Mouse (Mus musculus): ENCODE measurements at regions not wholly inside any gene's neighbourhood (a gene's known extent, or its start where the extent isn't known, plus 50 kb on each side); places are given as distances from the start of the nearest gene placed in this dataset.

- TF ChIP-seq ZKSCAN1 (IDR thresholded peaks at IDR 0.05; ENCODE audit: borderline replicate concordance, low read depth, low read length) (no peak), MYC (IDR thresholded peaks at IDR 0.05; ENCODE audit: low read depth, low read length) (peak; percentile 73), POLR2A (IDR thresholded peaks at IDR 0.05; ENCODE audit: low read depth, low read length) (peak; percentile 26; the same call in 1 of the 2 replicates), GABPA (IDR thresholded peaks at IDR 0.05; ENCODE audit: insufficient replicate concordance, low read depth, low read length) (no peak), PAX5 (IDR thresholded peaks at IDR 0.05; ENCODE audit: low read length) (no peak), JUN (IDR thresholded peaks at IDR 0.05; ENCODE audit: insufficient read depth, low read depth, low read length) (peak; percentile 70), SIN3A (IDR thresholded peaks at IDR 0.05; ENCODE audit: low read length) (peak; percentile 94)
Observed at GRCm38 (mm10) chr2:128428154-128428553, 162.9 kb upstream of the Spdye4c start (continued).

GRCm38 (mm10) chr2:128428651-128429633 is 162.1 kb upstream of the Spdye4c start:
- Histone ChIP-seq H3K9ac (ENCODE audit: insufficient read depth, low read depth) (peak overlapping the region; percentile 79), H3K27ac (ENCODE audit: insufficient read depth, low read depth) (peak overlapping the region; percentile 91), H3K4me1 (ENCODE audit: control insufficient read depth in 1 of 2, insufficient read depth in 2 of 2) (peaks cover 40 to 77% of the 10 kb centered on the region in 2 experiments), H3K4me2 (ENCODE audit: insufficient read depth, low read depth, poor library complexity, severe bottlenecking) (peak overlapping the region; percentile 89), H3K9me3 (replicated peaks; ENCODE audit: low read length) (no peaks in the 10 kb centered on the region), H3K79me2 (replicated peaks; ENCODE audit: control insufficient read depth, extremely low read depth, insufficient read depth, poor library complexity, severe bottlenecking) (peaks cover 10% of the 10 kb centered on the region), H3K27me3 (replicated peaks) (no peaks in the 10 kb centered on the region), H3K4me3 (replicated peaks in 1 of 3; ENCODE audit: low read depth in 2 of 3, low read length in 2 of 3, poor library complexity in 1 of 3) (peak overlapping the region; percentile 64 to 90 (median 72)), H3K36me3 (replicated peaks in 1 of 2; ENCODE audit: control insufficient read depth in 1 of 2, insufficient read depth in 1 of 2, low read length in 1 of 2) (peaks cover 0 to 15% of the 10 kb centered on the region in 2 experiments)
- dilution Hi-C loops (cut with MboI; ENCODE audit: extremely low pct_ligation_motif_present, extremely low pct_unique_long_range_greater_than_20kb, low sequenced_read_pairs) = no loop called here
- in situ Hi-C loops (cut with MboI; ENCODE audit: low pct_ligation_motif_present, low pct_unique_long_range_greater_than_20kb, low sequenced_read_pairs) = no loop called here
- peak; percentile 68 for DNase-seq (ENCODE audit: extremely low read depth)
- TF ChIP-seq ZMIZ1 (IDR thresholded peaks at IDR 0.05; ENCODE audit: low read depth, low read length) = peak; percentile 69; the same call in 1 of the 2 replicates
- peak; percentile 71; the same call in 1 of the 2 replicates for TF ChIP-seq MAZ (IDR thresholded peaks at IDR 0.05; ENCODE audit: low read depth, low read length)
- TF ChIP-seq SIN3A (IDR thresholded peaks at IDR 0.05; ENCODE audit: low read length) = peak; percentile 79
- TF ChIP-seq USF2 (conservative IDR thresholded peaks at IDR 0.05; ENCODE audit: low read depth, low read length) = no peak
- TF ChIP-seq CHD2 (IDR thresholded peaks at IDR 0.05; ENCODE audit: low read length) = 0 out of 2 replicates have a peak, but pooled peaks have one; percentile 27
- no peak for TF ChIP-seq GABPA (IDR thresholded peaks at IDR 0.05; ENCODE audit: insufficient replicate concordance, low read depth, low read length)
- TF ChIP-seq HCFC1 (IDR thresholded peaks at IDR 0.05; ENCODE audit: low read depth, low read length) = peak; percentile 54
- peak; percentile 83 for TF ChIP-seq BHLHE40 (IDR thresholded peaks at IDR 0.05; ENCODE audit: low read depth, low read length)
- TF ChIP-seq IRF4 (IDR thresholded peaks at IDR 0.05; ENCODE audit: low read depth, low read length) = peak; percentile 80
- TF ChIP-seq MEF2A (IDR thresholded peaks at IDR 0.05; ENCODE audit: borderline replicate concordance, low read depth, low read length) = peak; percentile 67
- TF ChIP-seq USF1 (IDR thresholded peaks at IDR 0.05; ENCODE audit: low read depth, low read length) = no peak
- peak; percentile 97 for TF ChIP-seq ZNF384 (IDR thresholded peaks at IDR 0.05; ENCODE audit: low read depth, low read length)
- TF ChIP-seq ELF1 (IDR thresholded peaks at IDR 0.05; ENCODE audit: low read depth, low read length) = peak; percentile 58; the same call in 1 of the 2 replicates
- 0 out of 2 replicates have a peak, but pooled peaks have one; percentile 54 for TF ChIP-seq E2F4 (IDR thresholded peaks at IDR 0.05; ENCODE audit: insufficient replicate concordance, low read depth, low read length)
- peak; percentile 85 for TF ChIP-seq UBTF (IDR thresholded peaks at IDR 0.05; ENCODE audit: low read depth, low read length)
- no peak for TF ChIP-seq RAD21 (IDR thresholded peaks at IDR 0.05; ENCODE audit: low read depth, low read length)
- TF ChIP-seq JUN (IDR thresholded peaks at IDR 0.05; ENCODE audit: insufficient read depth, low read depth, low read length) = peak; percentile 51; the same call in 1 of the 2 replicates
- TF ChIP-seq CTCF (conservative IDR thresholded peaks at IDR 0.05 in 1 of 2, IDR thresholded peaks at IDR 0.05 in 1 of 2; ENCODE audit: low read depth in 2 of 2, low read length in 2 of 2) = no peak
- peak; percentile 87 for TF ChIP-seq MAFK (IDR thresholded peaks at IDR 0.05; ENCODE audit: insufficient replicate concordance, low read length)
- peak; percentile 94 for TF ChIP-seq ETS1 (conservative IDR thresholded peaks at IDR 0.05; ENCODE audit: low read depth, low read length)
- peak; percentile 79 for TF ChIP-seq EP300 (IDR thresholded peaks at IDR 0.05; ENCODE audit: low read length)
- TF ChIP-seq TCF12 (IDR thresholded peaks at IDR 0.05; ENCODE audit: low read depth, low read length) = peak; percentile 63; the same call in 1 of the 2 replicates
- TF ChIP-seq NELFE (IDR thresholded peaks at IDR 0.05; ENCODE audit: low read depth, low read length) = peak; percentile 64
- no peak for TF ChIP-seq ZC3H11A (IDR thresholded peaks at IDR 0.05; ENCODE audit: low read depth, low read length)
- TF ChIP-seq MAX (IDR thresholded peaks at IDR 0.05; ENCODE audit: low read length) = 0 out of 2 replicates have a peak, but pooled peaks have one; percentile 51
- TF ChIP-seq NRF1 (IDR thresholded peaks at IDR 0.05; ENCODE audit: low read depth, low read length) = peak; percentile 35; the same call in 1 of the 2 replicates
- TF ChIP-seq POLR2AphosphoS2 (IDR thresholded peaks at IDR 0.05; ENCODE audit: low read depth, low read length) = no peak; the same call in 1 of the 2 replicates
- peak; percentile 80; the same call in 1 of the 2 replicates for TF ChIP-seq RCOR1 (conservative IDR thresholded peaks at IDR 0.05; ENCODE audit: low read depth, low read length)
- TF ChIP-seq SMC3 (IDR thresholded peaks at IDR 0.05; ENCODE audit: low read depth, low read length) = no peak
- TF ChIP-seq JUND (conservative IDR thresholded peaks at IDR 0.05; ENCODE audit: low read depth, low read length) = peak; percentile 78

Measured in CH12.LX (cell line).